Mouse (Mus musculus): ENCODE measurements around the gene Nr2e3.
"Not testable (repeated sequence)": the region's sequence is repeated elsewhere in the genome, so short reads cannot be mapped to it uniquely, and the experiment has no call there.

Gene Nr2e3

GRCm38 (mm10) chr9:59951001-59951750, 9.3 kb downstream of the Nr2e3 start:
- ATAC-seq (ENCODE audit: insufficient number of reproducible peaks, low FRiP score, low TSS enrichment) = no peak

GRCm38 (mm10) chr9:59949981-59950380, 10.5 kb downstream of the Nr2e3 start:
- no peak for ATAC-seq (ENCODE audit: insufficient number of reproducible peaks, low FRiP score, low TSS enrichment)

- no peak for ATAC-seq (ENCODE audit: insufficient number of reproducible peaks, low FRiP score, low TSS enrichment)
Measured at GRCm38 (mm10) chr9:59949511-59949910, 10.9 kb downstream of the Nr2e3 start.

GRCm38 (mm10) chr9:59948691-59949250, 11.7 kb downstream of the Nr2e3 start:
- no peak for ATAC-seq (ENCODE audit: insufficient number of reproducible peaks, low FRiP score, low TSS enrichment)

- no peak for ATAC-seq (ENCODE audit: insufficient number of reproducible peaks, low FRiP score, low TSS enrichment)
Measured at GRCm38 (mm10) chr9:59948226-59948625, 12.2 kb downstream of the Nr2e3 start.

GRCm38 (mm10) chr9:59947271-59947670, 13.2 kb downstream of the Nr2e3 start:
- ATAC-seq (ENCODE audit: insufficient number of reproducible peaks, low FRiP score, low TSS enrichment) = no peak

- no peak for ATAC-seq (ENCODE audit: insufficient number of reproducible peaks, low FRiP score, low TSS enrichment)
Measured at GRCm38 (mm10) chr9:59945241-59945640, 15.2 kb downstream of the Nr2e3 start.

GRCm38 (mm10) chr9:59943826-59944225, 16.6 kb downstream of the Nr2e3 start:
- ATAC-seq (ENCODE audit: insufficient number of reproducible peaks, low FRiP score, low TSS enrichment) = no peak

- no peak for ATAC-seq (ENCODE audit: insufficient number of reproducible peaks, low FRiP score, low TSS enrichment)
Measured at GRCm38 (mm10) chr9:59942501-59943085, 17.9 kb downstream of the Nr2e3 start.

- ATAC-seq (ENCODE audit: insufficient number of reproducible peaks, low FRiP score, low TSS enrichment) = no peak
Measured at GRCm38 (mm10) chr9:59941885-59942350, 18.5 kb downstream of the Nr2e3 start.

- ATAC-seq (ENCODE audit: insufficient number of reproducible peaks, low FRiP score, low TSS enrichment) = no peak
Measured at GRCm38 (mm10) chr9:59940913-59941884, 19.3 kb downstream of the Nr2e3 start.

- ATAC-seq (ENCODE audit: insufficient number of reproducible peaks, low FRiP score, low TSS enrichment) = no peak
Measured at GRCm38 (mm10) chr9:59939691-59940090, 20.8 kb downstream of the Nr2e3 start.

GRCm38 (mm10) chr9:59938529-59938928, 21.9 kb downstream of the Nr2e3 start:
- ATAC-seq (ENCODE audit: insufficient number of reproducible peaks, low FRiP score, low TSS enrichment) = no peak

- ATAC-seq (ENCODE audit: insufficient number of reproducible peaks, low FRiP score, low TSS enrichment) = not testable (repeated sequence)
Measured at GRCm38 (mm10) chr9:59935866-59936265, 24.6 kb downstream of the Nr2e3 start.

- no peak for ATAC-seq (ENCODE audit: insufficient number of reproducible peaks, low FRiP score, low TSS enrichment)
Measured at GRCm38 (mm10) chr9:59930248-59930647, 30.2 kb downstream of the Nr2e3 start.

- no peak for ATAC-seq (ENCODE audit: insufficient number of reproducible peaks, low FRiP score, low TSS enrichment)
Measured at GRCm38 (mm10) chr9:59914761-59915160, 45.7 kb downstream of the Nr2e3 start.

- ATAC-seq (ENCODE audit: insufficient number of reproducible peaks, low FRiP score, low TSS enrichment) = no peak
Measured at GRCm38 (mm10) chr9:59903382-59903781, 57.1 kb downstream of the Nr2e3 start.
